Mouse (Mus musculus): ENCODE measurements at regions not wholly inside any gene's neighbourhood (a gene's known extent, or its start where the extent isn't known, plus 50 kb on each side); places are given as distances from the start of the nearest gene placed in this dataset.
A peak's percentile ranks its signal among the peaks of the same experiment; 100 is the strongest.

DNA sequence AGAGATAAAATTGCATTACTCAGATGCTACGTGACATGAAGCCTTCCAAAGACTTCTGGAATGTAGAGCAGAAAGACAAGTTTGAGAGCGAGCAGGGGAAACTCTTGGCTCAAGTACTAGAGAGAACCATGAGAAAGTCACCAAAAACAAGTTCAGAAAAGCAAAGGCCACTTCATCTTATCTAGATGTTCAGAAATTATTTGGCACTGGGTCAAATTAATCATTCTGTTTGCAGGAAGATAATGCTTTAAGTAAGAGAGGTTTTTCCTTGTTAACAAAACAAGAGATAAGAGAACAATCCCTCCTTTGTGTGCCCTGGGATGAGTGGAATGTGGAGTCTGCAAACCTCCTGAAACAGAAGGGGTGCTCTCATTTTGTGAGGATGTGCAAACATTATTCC, 565.6 kb upstream of the C030005K15Rik start:
- DNase-seq (ENCODE audit: low spot score in 2 of 2) = no peak

DNA sequence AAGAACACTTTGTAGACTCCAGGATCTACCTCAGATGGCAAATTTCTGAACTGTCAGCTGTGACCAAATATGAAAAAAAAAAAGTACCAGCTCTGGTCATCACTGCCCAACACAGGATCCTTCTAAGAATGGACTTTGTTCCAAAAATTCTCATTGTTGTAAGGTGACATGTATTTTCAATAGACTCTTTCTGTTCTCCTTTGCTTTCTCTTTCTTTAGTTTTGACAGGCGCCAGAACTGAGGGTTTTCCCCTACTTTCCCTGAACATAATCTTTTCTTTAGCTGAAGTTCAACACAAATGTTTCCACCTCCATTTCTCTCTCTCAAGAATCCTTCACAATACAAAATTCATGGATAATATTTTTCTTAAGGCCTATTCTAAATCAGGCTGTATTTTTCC, 579.1 kb upstream of the C030005K15Rik start:
- DNase-seq (ENCODE audit: low spot score in 2 of 2) = no peak

DNA sequence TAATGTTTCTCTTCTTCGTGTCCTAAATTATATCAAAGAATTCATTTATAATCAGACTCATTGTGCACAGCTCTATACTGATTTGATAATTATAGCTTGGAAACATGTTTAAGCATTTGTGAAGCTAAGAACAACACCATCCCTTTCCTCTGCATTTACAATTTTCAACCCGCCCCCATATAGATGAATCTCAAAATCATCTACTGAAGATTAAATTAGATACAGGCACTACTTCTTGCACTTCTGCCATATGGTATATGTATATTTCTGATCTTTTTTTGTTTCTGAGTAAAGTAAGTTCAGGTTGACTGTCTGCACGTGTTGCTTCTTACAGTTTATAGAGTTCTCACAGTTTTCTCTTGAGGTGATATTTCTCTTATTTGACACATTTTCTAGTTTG, 583.1 kb upstream of the C030005K15Rik start:
- DNase-seq (ENCODE audit: low spot score in 2 of 2) = no peak

DNA sequence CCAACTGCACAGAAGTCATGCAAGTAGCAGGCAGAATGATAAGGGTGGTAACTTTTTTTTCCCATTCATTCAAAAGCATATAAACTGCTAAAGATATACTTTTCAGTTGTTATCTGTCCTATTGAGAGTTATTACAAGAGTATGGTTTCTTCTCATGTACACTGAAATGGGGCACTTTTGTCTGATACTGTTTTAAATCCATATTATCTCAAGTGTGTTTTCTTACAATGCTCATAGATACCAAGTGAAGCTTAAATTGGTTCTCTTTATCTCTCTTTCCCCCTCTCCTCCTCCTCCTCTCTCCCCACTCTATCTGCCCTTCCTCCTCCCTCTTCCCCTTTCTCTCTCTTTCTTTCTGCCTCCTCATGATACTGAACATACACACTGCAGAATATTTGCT, 584.8 kb upstream of the C030005K15Rik start:
- DNase-seq (ENCODE audit: low spot score in 2 of 2) = no peak

DNA sequence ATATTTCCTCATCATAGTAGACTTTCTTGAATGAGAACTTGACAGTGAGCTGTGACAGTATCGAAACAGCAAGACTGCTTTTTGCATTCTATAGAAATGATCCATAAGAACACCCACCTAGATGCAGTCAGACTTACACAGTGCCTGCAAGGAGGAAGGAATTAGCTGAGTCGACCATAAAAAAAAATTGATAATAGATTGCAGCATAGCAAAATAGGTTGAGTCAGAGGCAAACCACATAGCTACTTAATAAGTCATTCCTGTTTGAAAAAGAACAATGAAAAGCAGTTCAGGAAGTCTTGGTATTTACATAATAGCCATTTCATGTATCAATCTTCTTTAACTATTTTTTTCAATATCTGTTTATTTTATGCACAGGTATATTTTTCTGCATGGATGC, 591.9 kb upstream of the C030005K15Rik start:
- no peak for DNase-seq (ENCODE audit: low spot score in 2 of 2)

DNA sequence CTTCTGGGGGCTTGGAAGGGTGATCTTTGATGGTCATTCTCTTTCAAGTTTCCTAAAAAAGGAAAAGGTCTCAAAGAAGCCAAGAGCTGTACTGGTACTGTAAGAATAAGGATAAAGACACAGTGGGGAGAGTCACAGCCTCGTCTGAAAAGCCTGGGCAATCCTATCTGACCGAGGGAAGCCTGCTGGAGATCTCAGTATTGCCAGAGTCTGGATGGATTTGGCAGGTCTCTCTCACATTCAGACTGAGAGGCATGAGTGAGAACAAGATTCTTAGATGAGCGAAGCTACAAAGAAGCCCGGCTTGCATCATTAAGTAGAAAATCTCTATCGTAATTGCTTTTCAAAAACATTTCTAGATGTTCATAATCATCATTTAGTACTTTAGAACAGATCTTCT, 590.4 kb upstream of the Atp2b1 start:
- no peak for DNase-seq (ENCODE audit: low spot score in 2 of 2)

DNA sequence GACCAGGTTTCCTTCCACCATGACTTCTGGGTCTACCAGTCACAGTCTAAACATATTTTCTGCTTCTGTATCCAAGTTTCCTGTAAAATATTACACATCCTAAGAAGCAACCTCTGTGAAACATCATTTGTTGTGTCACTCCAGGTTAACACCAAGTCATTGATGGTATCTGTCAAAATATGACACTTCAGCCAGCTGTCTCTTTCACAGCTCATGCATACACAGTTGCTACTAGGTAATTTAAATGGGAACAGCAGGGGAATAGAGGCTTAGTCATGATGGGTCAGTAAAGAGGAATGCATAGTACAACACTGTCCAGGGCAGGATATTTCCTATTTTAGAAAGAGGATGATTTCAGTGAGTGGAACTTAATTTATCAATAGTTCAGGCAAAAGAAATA, 589.6 kb upstream of the Atp2b1 start:
- DNase-seq (ENCODE audit: low spot score in 2 of 2) = no peak

DNA sequence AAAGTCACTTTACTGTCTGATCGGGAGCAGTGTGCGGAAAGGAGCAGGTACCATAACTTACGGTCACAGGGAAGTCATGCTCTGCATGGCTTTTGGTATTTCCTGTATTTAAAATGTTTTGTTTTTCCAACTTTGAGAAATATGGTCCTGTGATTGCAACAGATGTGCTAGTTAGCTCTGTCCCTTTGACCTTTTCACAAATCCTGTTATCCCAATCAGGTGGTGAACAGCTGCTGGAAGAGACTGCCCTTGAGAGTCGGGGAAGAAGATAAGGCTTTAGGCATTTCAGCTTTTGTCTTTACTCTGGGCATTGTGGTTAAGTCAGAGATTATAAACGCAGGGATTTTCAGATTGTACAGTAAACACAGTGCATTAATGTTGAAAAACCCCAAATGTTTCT, 588.5 kb upstream of the Atp2b1 start:
- no peak for DNase-seq (ENCODE audit: low spot score in 2 of 2)

DNA sequence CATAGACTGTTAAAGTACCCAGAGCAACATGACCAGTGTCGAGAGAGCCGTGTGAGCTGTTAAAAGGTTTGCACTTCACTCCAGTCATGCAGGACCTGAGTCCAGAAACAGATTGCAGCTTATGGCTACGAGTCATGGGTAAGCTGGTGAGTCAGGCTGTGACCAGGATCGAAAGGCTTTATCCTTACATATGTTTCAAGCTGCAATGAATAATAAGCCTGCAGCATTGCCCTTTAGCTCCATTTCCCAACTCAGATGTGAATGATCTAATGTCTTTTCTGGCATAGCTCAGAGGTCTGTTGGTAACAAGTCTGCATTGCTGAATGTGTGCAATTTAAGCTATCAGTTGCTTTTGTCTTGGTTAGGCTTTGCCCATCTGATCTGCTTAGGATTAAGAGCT, 581.5 kb upstream of the Atp2b1 start:
- no peak for DNase-seq (ENCODE audit: low spot score in 2 of 2)

DNA sequence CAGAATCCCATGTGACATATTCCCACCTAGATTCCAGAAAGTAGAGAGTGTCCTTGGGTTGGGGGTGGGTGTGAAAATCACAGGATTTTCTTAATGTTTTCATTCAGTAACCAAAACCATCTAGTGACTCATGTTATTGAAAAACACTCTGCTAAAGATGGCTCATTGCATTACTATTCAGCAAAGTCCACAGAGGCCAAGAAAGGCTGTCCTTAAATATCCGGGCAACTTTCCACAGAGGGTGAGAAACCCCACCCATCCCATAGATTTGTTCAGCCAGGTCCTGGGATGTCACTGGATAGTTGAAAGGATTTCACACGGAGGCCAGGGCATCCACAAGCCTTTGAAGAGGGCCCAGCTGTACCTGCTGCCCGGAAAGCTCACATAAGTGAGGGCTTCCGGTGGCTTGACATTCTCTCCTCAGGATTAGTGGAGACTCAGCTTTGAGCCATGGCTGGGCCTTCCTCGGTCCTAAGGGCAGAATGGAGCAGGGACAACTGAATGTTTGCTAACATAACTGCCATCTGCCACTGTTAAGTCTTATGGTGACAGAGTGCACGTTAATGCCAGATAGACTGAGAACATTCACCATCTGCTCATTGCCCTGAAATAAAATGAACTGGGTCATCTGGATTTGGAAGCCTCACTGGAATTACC, 580.7 kb upstream of the Atp2b1 start:
- DNase-seq (ENCODE audit: low spot score in 2 of 2) = peak in 1 of 2 experiments; percentile 21

DNA sequence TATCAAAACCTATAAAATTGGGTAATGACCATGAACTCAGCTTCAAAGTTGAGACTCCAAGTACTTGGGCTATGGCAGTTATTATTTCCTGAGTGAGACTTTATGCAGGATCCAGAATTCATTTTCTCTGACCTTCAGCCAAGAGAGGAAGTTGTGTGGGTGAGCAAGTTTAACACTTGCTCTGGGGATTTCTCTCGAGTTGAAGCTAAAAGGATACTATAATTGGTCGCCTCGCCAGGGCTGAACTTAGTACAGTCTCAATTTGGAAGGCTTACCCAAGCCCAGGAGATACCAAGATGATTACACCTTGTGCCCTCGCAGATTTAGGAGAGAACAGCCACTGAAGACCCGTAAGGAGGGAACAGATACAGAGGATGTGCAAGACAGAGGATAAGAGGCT, 570.4 kb upstream of the Atp2b1 start:
- no peak for DNase-seq (ENCODE audit: low spot score in 2 of 2)

DNA sequence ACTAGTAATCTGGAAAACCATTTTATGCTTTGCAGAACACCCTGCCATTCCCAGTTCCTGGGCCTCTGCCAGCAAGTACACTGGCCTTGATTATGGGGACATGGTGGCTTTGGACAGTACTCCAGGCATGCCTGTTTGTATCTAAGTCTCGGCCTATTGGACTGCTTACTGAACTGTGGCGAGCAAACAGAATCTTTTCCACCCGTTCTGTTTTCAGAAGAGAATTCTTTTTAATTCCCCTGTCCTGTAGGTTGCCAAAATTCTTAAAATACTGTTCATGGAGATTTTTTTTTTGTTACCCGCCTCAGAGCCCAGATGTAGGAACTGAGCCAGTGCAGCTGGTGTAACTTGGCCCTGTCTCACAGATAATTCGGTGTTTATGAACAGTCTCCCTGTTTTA, 564.7 kb upstream of the Atp2b1 start:
- DNase-seq (ENCODE audit: low spot score in 2 of 2) = peak in 1 of 2 experiments; percentile 40

DNA sequence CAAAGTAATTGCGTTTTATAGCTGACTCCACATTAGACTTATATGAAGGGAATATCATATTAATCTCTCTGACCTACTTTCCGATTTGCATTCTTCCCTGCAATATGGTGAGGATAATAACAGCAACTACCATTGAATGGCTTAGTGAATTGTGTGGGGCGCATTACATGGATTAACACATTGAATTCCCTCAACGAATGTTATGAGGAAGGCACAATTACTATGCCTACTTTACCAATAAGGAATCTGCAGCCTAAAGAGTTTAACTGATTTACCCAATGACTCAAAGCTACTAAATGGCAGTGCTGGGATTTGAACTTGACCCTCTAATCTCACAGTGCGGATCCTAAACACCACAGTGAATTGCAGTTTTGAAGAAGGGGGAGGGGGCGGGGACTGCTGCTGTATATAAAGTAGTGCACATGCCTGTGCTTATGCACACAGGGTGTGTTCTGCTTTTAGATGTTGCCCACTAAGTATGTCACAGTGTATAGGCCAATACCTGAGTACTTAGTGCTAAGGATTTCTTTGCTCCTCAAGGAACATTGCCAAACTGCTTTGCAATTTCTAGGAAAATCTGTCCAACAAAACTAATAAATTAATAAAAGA, 563.8 kb upstream of the Atp2b1 start:
- DNase-seq (ENCODE audit: low spot score in 2 of 2) = no peak

DNA sequence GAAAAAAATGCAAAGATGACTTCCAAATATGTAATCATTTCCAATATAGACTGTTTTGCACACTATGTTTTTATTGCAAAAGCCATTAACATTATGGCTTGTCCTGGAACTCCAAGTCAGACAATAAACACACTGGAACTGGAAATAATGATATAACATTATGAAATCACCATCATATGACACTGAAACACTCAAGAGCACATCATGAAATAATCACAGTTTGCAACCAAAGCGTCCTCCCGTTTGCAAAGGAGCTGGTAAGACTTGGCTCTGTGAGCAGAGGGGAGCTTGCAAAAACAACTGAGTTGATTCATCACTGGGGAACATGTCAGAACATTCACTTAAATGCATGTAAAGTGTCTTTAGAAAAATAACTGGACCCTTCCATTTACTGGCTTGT, 562.1 kb upstream of the Atp2b1 start:
- DNase-seq (ENCODE audit: low spot score in 2 of 2) = no peak

DNA sequence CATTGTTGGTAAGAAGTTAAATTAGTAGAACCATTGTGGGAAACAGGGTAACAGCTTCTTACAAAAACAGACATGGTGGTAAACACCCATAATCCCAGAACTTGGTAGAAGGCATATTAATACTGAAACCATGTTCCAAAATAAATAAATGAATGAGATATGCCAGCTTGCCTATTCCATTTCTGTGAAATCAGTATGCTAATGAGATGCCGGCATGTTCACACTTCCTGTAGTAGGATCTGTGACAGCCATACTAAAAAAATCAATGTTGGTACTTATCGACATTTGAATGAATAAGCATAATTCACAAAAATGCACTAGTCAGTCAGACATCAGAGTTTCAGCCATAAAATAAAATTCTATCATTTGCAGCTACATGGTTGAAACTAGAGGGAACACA, 559.7 kb upstream of the Atp2b1 start:
- DNase-seq (ENCODE audit: low spot score in 2 of 2) = no peak

DNA sequence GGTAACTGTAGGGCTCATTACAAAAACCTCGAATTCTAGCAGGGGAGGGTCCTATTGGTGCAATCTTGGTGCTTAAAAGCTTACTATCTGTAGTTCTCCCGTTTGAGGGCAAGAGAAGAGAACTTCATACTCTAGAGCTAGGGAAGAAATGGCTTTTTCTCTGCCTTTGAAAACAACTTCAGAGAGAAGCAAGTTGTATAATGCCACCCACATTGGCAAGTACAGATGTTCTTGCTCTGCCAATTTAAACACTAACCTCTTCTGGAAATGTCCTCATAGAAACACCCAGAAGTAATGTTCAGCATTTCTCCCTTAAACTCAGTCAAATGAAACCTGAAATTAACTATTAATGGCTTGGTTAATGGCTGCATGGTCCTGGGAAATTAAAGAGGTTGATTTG, 549.6 kb upstream of the Atp2b1 start:
- no peak for DNase-seq (ENCODE audit: low spot score in 2 of 2)

DNA sequence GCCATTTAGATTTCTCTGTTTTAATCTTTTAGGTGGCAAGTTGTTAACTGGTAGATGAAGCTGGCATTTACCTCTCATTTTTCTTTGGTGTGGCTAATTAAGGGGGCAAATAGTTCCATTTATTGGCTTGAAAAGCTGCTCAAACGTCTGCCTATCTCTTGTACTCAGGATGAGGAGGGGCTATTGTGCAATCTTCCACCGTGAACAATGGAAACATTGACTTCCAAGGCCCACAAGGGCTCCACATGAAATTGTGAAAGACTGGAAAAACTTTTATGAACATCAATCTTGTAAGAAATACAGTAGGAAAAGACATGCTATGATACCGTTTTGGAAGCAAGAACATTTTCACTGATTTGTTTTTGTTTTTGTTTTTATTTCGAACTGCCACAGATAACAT, 541.6 kb upstream of the Atp2b1 start:
- DNase-seq (ENCODE audit: low spot score in 2 of 2) = no peak

DNA sequence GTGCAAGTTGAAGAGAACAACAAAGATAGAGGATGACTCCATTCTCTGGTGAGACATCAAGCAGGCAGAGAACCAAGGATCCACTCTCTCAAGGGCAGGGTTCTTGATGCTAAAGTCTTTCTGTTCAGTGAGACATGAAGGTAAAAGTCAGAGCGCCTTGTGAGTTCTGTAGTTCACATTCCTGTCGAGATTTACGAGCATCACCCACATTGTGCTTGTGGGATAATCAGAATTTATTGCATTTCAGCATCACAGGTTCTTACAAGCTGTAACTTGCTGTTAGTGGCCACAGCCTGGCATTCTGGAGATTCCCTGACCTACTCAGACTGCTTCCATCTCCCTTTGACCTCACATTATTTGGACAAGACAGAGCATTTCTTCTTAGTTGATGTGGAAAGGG, 540.9 kb upstream of the Atp2b1 start:
- peak; percentile 3 to 7 for DNase-seq (ENCODE audit: low spot score in 2 of 2)

DNA sequence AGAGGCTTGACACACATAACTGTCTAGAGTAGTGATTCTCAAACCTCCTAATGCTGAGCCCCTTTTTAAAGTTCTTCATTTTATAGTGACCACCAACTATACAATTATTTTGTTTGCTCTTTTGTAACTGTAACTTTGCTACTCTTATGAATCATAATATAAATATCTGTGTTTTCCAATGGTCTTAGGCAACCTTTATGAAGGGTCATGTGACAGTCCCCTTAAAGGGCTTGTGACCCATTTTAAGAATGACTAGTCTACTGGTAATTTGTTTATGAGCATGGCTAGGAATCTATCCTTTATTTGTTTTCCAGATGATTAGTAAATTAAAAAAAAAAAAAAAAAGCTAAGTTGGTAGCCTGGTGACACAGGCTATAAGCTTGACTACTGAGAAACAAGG, 539.5 kb upstream of the Atp2b1 start:
- DNase-seq (ENCODE audit: low spot score in 2 of 2) = no peak

DNA sequence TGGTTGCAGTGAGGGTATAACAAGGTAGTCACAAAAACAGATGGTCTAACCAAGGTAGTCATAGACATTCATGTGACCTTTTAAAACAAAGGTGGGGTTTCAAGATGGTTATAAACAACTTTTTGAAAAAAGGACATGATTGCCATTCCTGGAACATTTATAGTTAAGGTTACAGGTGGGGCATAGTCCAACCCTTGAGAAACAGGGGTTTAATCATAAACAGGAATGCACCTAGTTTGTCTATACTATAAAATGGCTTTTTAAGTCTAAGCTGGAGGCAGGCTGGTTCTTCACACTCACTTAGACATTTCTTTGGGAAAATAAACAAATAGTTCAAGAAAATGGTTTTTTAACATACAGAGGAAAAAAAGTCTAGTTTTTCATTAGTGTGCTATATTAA, 525.7 kb upstream of the Atp2b1 start:
- no peak for DNase-seq (ENCODE audit: low spot score in 2 of 2)

DNA sequence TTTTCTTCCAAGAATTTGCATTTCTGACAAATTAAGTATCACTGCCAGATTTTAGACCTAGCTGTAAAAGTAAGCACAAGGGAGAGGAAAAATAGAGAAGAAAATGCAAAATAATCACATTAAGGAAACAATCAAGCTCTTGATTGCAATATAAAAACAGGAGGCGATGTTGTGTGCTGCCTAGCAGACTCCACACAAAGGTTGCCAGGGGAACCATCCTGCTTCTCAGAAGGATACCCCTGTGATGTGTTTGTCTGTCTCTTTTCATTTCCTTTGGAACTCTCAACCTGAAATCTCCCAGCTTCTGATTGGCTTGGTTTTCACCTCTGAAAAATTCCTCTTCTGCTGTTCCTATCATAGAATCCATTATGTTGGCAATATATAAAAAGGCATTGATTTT, 514.3 kb upstream of the Atp2b1 start:
- no peak for DNase-seq (ENCODE audit: low spot score in 2 of 2)

DNA sequence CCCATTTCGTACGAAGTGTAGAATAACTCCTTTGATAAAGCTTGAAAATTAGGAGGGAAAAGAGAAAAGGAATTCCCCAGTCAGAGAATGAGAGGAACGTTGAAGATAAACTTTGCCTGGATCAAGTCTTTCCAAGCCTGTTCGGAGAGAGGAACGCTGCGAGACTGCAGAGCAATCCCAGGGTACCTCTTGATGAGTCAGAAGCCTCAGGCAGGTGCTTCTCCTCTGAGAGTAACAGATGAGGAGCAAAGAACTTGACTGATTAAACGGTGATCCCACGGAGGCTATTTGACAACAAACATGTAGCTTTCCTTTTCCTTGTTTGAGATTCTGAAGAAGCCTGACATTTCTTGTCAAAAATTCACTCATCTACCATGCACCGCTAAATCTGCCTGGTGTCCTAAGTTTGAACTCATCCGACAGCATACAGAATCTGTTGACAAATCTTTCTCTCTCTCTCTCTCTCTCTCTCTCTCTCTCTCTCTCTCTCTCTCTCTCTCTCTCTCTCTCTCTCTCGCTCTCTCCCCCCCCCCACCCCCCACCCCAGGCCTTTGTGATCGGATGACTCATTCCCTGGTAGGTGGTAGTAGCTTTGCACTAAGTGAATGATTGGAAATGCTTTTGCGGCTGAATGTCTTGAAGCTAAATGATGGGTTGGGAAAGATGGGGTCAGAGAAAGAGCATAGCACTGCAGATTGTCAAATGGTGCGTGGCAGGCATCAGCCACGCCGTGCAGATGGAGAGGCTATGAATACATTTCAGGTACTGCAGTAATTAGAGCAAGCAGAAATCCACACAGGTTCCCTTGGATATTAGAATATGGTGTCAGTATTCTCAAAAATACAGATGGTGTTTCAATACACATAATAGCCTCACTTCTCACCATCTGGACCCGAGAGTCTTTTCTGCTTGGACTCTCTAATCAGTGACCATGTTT, 496.1 kb upstream of the Atp2b1 start:
- DNase-seq (ENCODE audit: low spot score in 2 of 2) = no peak

DNA sequence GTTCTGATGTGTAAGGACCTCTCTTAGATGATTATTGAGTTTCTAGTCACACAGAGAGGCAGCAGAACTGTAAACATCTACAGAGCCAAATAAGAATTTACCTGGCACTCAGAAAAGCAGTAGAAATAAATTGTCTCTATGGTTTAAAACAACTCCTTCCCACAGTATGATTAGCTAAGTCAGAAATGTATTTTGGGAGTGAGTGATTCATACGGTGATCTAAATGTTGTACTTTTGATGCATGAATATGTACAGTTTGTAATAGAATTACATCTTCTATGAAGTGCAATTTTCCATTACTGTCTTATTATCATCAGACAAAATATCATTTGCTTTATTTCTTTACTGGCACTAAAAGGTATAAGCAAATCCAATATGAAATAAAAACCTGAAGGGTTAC, 489.8 kb upstream of the Atp2b1 start:
- no peak for DNase-seq (ENCODE audit: low spot score in 2 of 2)

Data from urinary bladder, postnatal 36 days (tissue).